Mouse (Mus musculus) liver, postnatal 0 days (tissue): ENCODE measurements at regions not wholly inside any gene's neighbourhood (a gene's known extent, or its start where the extent isn't known, plus 50 kb on each side); places are given as distances from the start of the nearest gene placed in this dataset.

Source experiments
- ATAC-seq: fragments of 200-750 bp; cut with Nextera tagmentation; 2 replicates; pipeline ENCODE4 v1.8.0; 2017; ENCODE audit warnings: mild to moderate bottlenecking, moderate library complexity
- DNase-seq: peaks from one replicate; pipeline ENCODE4 v3.0.0-alpha.2; 2016
- H3K27ac ChIP-seq: fragments of 300-500 bp; sonication (generic); 2 replicates; pipeline ENCODE4 v1.5.1; 2014; ENCODE audit warnings: antibody characterized with exemption, moderate library complexity, mild to moderate bottlenecking, low read depth
- H3K27me3 ChIP-seq: fragments of 300-500 bp; sonication (generic); 2 replicates; pipeline ENCODE4 v1.6.1; 2014; ENCODE audit warnings: low read length, control low read depth, mixed read lengths; ENCODE audit not compliant: insufficient read depth
- H3K36me3 ChIP-seq: fragments of 300-500 bp; sonication (generic); replicated peaks from 2 replicates; pipeline ENCODE4 v1.6.1; 2014; ENCODE audit warnings: mild to moderate bottlenecking, control low read depth, low read length, moderate library complexity, mixed read lengths; ENCODE audit not compliant: insufficient read depth
- H3K4me1 ChIP-seq: fragments of 300-500 bp; sonication (generic); 2 replicates; pipeline ENCODE4 v1.6.1; 2014; ENCODE audit warnings: antibody characterized with exemption, mild to moderate bottlenecking, control low read depth; ENCODE audit not compliant: insufficient read depth
- H3K4me2 ChIP-seq: fragments of 300-500 bp; sonication (generic); 2 replicates; pipeline ENCODE4 v1.6.1; 2014; ENCODE audit warnings: low read depth, mild to moderate bottlenecking, low read length, moderate library complexity, mixed read lengths
- H3K4me3 ChIP-seq: fragments of 300-500 bp; sonication (generic); 2 replicates; pipeline ENCODE4 v1.5.1; 2014; ENCODE audit warnings: low read depth, low read length
- H3K9ac ChIP-seq: fragments of 300-500 bp; sonication (generic); replicated peaks from 2 replicates; pipeline ENCODE4 v1.6.1; 2014; ENCODE audit warnings: mild to moderate bottlenecking, moderate library complexity
- H3K9me3 ChIP-seq: fragments of 300-500 bp; sonication (generic); 2 replicates; pipeline ENCODE4 v1.6.1; 2016; ENCODE audit warnings: mild to moderate bottlenecking, control low read depth, low read length, mixed read lengths
- CTCF ChIP-seq: sonication (generic); IDR thresholded peaks from 2 replicates; pipeline ENCODE4 v1.5.1; 2016; ENCODE audit warnings: antibody characterized with exemption, low read depth
- EP300 ChIP-seq: IDR thresholded peaks from 2 replicates; pipeline ENCODE4 v1.6.1; 2016; ENCODE audit warnings: antibody characterized with exemption, low read depth, mild to moderate bottlenecking
- WGBS: fragments of 180-500 bp; shearing (Covaris S2); extraction: QIAGEN DNeasy Blood & Tissue Kit; methylation state at CpG from one replicate; pipeline ENCODE4 v1.1.7; 2014; ENCODE audit not compliant: insufficient replicate concordance; 5-methylcytosine and 5-hydroxymethylcytosine counted together

- Histone ChIP-seq H3K4me1 (peaks cover 12% of the 10 kb centered on the region), H3K4me2 (no peak overlapping the region), H3K9ac (no peak overlapping the region), H3K4me3 (no peak overlapping the region), H3K9me3 (no peaks in the 10 kb centered on the region), H3K36me3 (no peaks in the 10 kb centered on the region), H3K27me3 (no peaks in the 10 kb centered on the region), H3K27ac (peak overlapping the region; percentile 71)
- TF ChIP-seq CTCF (no peak), EP300 (peak; percentile 67; the same call in 1 of the 2 replicates)
- ATAC-seq (peak; percentile 94), DNase-seq (no peak)
- WGBS, result 47% methylated on average over 3 of the region's 3 CpGs
Measured at GRCm38 (mm10) chr16:24221992-24222391, 171.3 kb upstream of the Lpp start.

- 49% methylated on average over 3 of the region's 3 CpGs for WGBS
- no peaks in the 10 kb centered on the region for H3K9me3 ChIP-seq
- peaks cover 10% of the 10 kb centered on the region for H3K4me1 ChIP-seq
- no peaks in the 10 kb centered on the region for H3K36me3 ChIP-seq
- no peak overlapping the region for H3K4me2 ChIP-seq
- ATAC-seq, result no peak
- peak overlapping the region; percentile 71; the same call in 1 of the 2 replicates for H3K27ac ChIP-seq
- H3K27me3 ChIP-seq, result no peaks in the 10 kb centered on the region
- H3K9ac ChIP-seq, result no peak overlapping the region
- no peak overlapping the region for H3K4me3 ChIP-seq
- DNase-seq, result no peak
- TF ChIP-seq EP300, result no peak
Measured at GRCm38 (mm10) chr16:24220613-24221012, 172.7 kb upstream of the Lpp start.

GRCm38 (mm10) chr16:24219691-24220090, 173.6 kb upstream of the Lpp start:
- no peak for DNase-seq
- no peak overlapping the region for H3K4me2 ChIP-seq
- H3K9ac ChIP-seq, result no peak overlapping the region
- no peak overlapping the region for H3K27ac ChIP-seq
- H3K9me3 ChIP-seq, result no peaks in the 10 kb centered on the region
- no peaks in the 10 kb centered on the region for H3K27me3 ChIP-seq
- peaks cover 8% of the 10 kb centered on the region for H3K4me1 ChIP-seq
- no peak overlapping the region for H3K4me3 ChIP-seq
- TF ChIP-seq CTCF, result no peak
- TF ChIP-seq EP300, result no peak
- ATAC-seq, result no peak
- 68% methylated on average over 9 of the region's 9 CpGs for WGBS
- no peaks in the 10 kb centered on the region for H3K36me3 ChIP-seq

- no peak for DNase-seq
- no peak overlapping the region for H3K9ac ChIP-seq
- WGBS, result 56% methylated on average over 4 of the region's 4 CpGs
Measured at GRCm38 (mm10) chr16:24218850-24219185, 174.5 kb upstream of the Lpp start.

GRCm38 (mm10) chr16:24218162-24218849, 175.0 kb upstream of the Lpp start:
- H3K27ac ChIP-seq, result no peak overlapping the region
- TF ChIP-seq EP300 (no peak), CTCF (no peak)
- WGBS, result 68% methylated on average over 11 of the region's 14 CpGs
- DNase-seq, result no peak
- no peaks in the 10 kb centered on the region for H3K9me3 ChIP-seq
- peaks cover 8% of the 10 kb centered on the region for H3K4me1 ChIP-seq
- H3K27me3 ChIP-seq, result no peaks in the 10 kb centered on the region
- no peak overlapping the region for H3K4me2 ChIP-seq
- H3K4me3 ChIP-seq, result no peak overlapping the region
- no peak for ATAC-seq
- no peak overlapping the region for H3K9ac ChIP-seq
- no peaks in the 10 kb centered on the region for H3K36me3 ChIP-seq

More at GRCm38 (mm10) chr16:24218850-24219185, 174.5 kb upstream of the Lpp start:
- Histone ChIP-seq H3K4me3 (no peak overlapping the region), H3K9me3 (no peaks in the 10 kb centered on the region), H3K4me2 (no peak overlapping the region), H3K4me1 (peaks cover 8% of the 10 kb centered on the region), H3K27ac (no peak overlapping the region), H3K36me3 (no peaks in the 10 kb centered on the region), H3K27me3 (no peaks in the 10 kb centered on the region)
- ATAC-seq, result no peak
- TF ChIP-seq CTCF (no peak), EP300 (no peak)

GRCm38 (mm10) chr16:24216828-24217227, 176.5 kb upstream of the Lpp start:
- H3K4me1 ChIP-seq, result peaks cover 2% of the 10 kb centered on the region
- no peaks in the 10 kb centered on the region for H3K27me3 ChIP-seq
- no peak overlapping the region for H3K4me2 ChIP-seq
- 87% methylated on average over 5 of the region's 5 CpGs for WGBS
- no peak overlapping the region for H3K27ac ChIP-seq
- H3K36me3 ChIP-seq, result no peaks in the 10 kb centered on the region
- no peak overlapping the region for H3K4me3 ChIP-seq
- H3K9ac ChIP-seq, result no peak overlapping the region
- H3K9me3 ChIP-seq, result no peaks in the 10 kb centered on the region
- ATAC-seq (no peak), DNase-seq (no peak)
- TF ChIP-seq EP300 (no peak), CTCF (no peak)
